Mouse (Mus musculus) forebrain, postnatal 0 days (tissue): ENCODE data around the gene Gtf2i. TPM values are rescaled to one million over a fixed set of nuclear protein-coding genes. Genes with fewer than 3 reads are reported as not detected.

Experiments
- ATAC-seq: fragments of 200-750 bp; cut with Nextera tagmentation; 2 replicates; pipeline ENCODE4 v1.8.0; 2017; ENCODE audit warnings: mild to moderate bottlenecking, moderate library complexity
- DNase-seq: peaks from one replicate; pipeline ENCODE4 v3.0.0-alpha.2; 2015
- H3K27ac ChIP-seq: fragments of 300-500 bp; sonication (generic); 2 replicates; pipeline ENCODE4 v1.5.1; 2014; ENCODE audit warnings: low read depth, mild to moderate bottlenecking, antibody characterized with exemption, low read length, moderate library complexity, mixed read lengths
- H3K27me3 ChIP-seq: fragments of 300-500 bp; sonication (generic); 2 replicates; pipeline ENCODE4 v1.6.1; 2014; ENCODE audit warnings: mild to moderate bottlenecking, low read length, mixed read lengths; ENCODE audit not compliant: insufficient read depth
- H3K36me3 ChIP-seq: fragments of 300-500 bp; sonication (generic); 2 replicates; pipeline ENCODE4 v1.6.1; 2014; ENCODE audit warnings: mild to moderate bottlenecking, moderate library complexity; ENCODE audit not compliant: insufficient read depth
- H3K4me1 ChIP-seq: fragments of 300-500 bp; sonication (generic); 2 replicates; pipeline ENCODE4 v1.6.1; 2014; ENCODE audit warnings: antibody characterized with exemption; ENCODE audit not compliant: insufficient read depth
- H3K4me2 ChIP-seq: fragments of 300-500 bp; sonication (generic); 2 replicates; pipeline ENCODE4 v1.6.1; 2014; ENCODE audit warnings: low read depth, mild to moderate bottlenecking, moderate library complexity
- H3K4me3 ChIP-seq: fragments of 300-500 bp; sonication (generic); 2 replicates; pipeline ENCODE4 v1.5.1; 2014; ENCODE audit warnings: low read depth, low read length, mixed read lengths
- H3K9ac ChIP-seq: fragments of 300-500 bp; sonication (generic); 2 replicates; pipeline ENCODE4 v1.6.1; 2014; ENCODE audit warnings: mild to moderate bottlenecking
- H3K9me3 ChIP-seq: fragments of 300-500 bp; sonication (generic); 2 replicates; pipeline ENCODE4 v1.6.1; 2016; ENCODE audit warnings: low read length
- CTCF ChIP-seq: sonication (generic); IDR thresholded peaks from 2 replicates; pipeline ENCODE4 v1.5.1; 2016; ENCODE audit warnings: antibody characterized with exemption, control low read depth, low read depth
- WGBS: fragments of 180-500 bp; shearing (Covaris S2); extraction: QIAGEN DNeasy Blood & Tissue Kit; methylation state at CpG from one replicate; pipeline ENCODE4 v1.1.7; 2014; 5-methylcytosine and 5-hydroxymethylcytosine counted together
- polyA plus RNA-seq: library from polyadenylated mRNA; unstranded; fragments of >200 nt; fragmentation: Nextera tagmentation; extraction: Ambion mirVana; gene quantifications from 2 replicates; pipeline ENCODE4 v1.2.1, GENCODE M21; 2015
- total RNA-seq: library from RNA; depleted of rRNA; stranded (reverse); fragments of >200 nt; gene quantifications from 2 replicates; pipeline ENCODE4 v1.2.3, GENCODE M21; 2014

The Gtf2i gene
- total and polyA plus RNA-seq, 2 experiments from 2014 or later: 85.6 to 120 TPM

- WGBS: 86% methylated on average over 14 of the region's 14 CpGs
- H3K4me3 ChIP-seq: no peak overlapping the region
- no peaks in the 10 kb centered on the region for H3K9me3 ChIP-seq
- no peak overlapping the region for H3K27ac ChIP-seq
- no peak for TF ChIP-seq CTCF
- no peaks in the 10 kb centered on the region for H3K4me1 ChIP-seq
- peaks cover 96% of the 10 kb centered on the region for H3K36me3 ChIP-seq
- no peak overlapping the region for H3K4me2 ChIP-seq
- H3K9ac ChIP-seq: no peak overlapping the region
- no peak for ATAC-seq
- no peaks in the 10 kb centered on the region for H3K27me3 ChIP-seq
- DNase-seq: no peak
These were observed 65.8 kb downstream of the Gtf2i start for GRCm38 (mm10) chr5:134248608-134249244.

GRCm38 (mm10) chr5:134246146-134246545 is 68.4 kb downstream of the Gtf2i start:
- H3K27ac ChIP-seq: no peak overlapping the region
- H3K36me3 ChIP-seq: peaks cover 94% of the 10 kb centered on the region
- no peaks in the 10 kb centered on the region for H3K9me3 ChIP-seq
- WGBS: 83% methylated on average over 5 of the region's 5 CpGs
- no peak overlapping the region for H3K4me3 ChIP-seq
- no peaks in the 10 kb centered on the region for H3K4me1 ChIP-seq
- DNase-seq (no peak), ATAC-seq (no peak)
- H3K27me3 ChIP-seq: no peaks in the 10 kb centered on the region
- no peak overlapping the region for H3K4me2 ChIP-seq
- TF ChIP-seq CTCF: no peak
- no peak overlapping the region for H3K9ac ChIP-seq

- ATAC-seq: no peak
- WGBS: 97% methylated on average over 5 of the region's 5 CpGs
These were observed 69.7 kb downstream of the Gtf2i start for GRCm38 (mm10) chr5:134244890-134245289.

GRCm38 (mm10) chr5:134243661-134244436 is 70.7 kb downstream of the Gtf2i start:
- H3K27ac ChIP-seq: no peak overlapping the region
- no peaks in the 10 kb centered on the region for H3K9me3 ChIP-seq
- no peaks in the 10 kb centered on the region for H3K4me1 ChIP-seq
- no peak overlapping the region for H3K9ac ChIP-seq
- DNase-seq: no peak
- 94% methylated on average over 26 of the region's 26 CpGs for WGBS
- peaks cover 97% of the 10 kb centered on the region for H3K36me3 ChIP-seq
- H3K4me3 ChIP-seq: no peak overlapping the region
- no peak for ATAC-seq
- no peak for TF ChIP-seq CTCF
- H3K4me2 ChIP-seq: no peak overlapping the region
- H3K27me3 ChIP-seq: no peaks in the 10 kb centered on the region

More at GRCm38 (mm10) chr5:134244890-134245289, 69.7 kb downstream of the Gtf2i start:
- TF ChIP-seq CTCF: no peak
- H3K4me2 ChIP-seq: no peak overlapping the region
- no peaks in the 10 kb centered on the region for H3K4me1 ChIP-seq
- no peaks in the 10 kb centered on the region for H3K9me3 ChIP-seq
- H3K4me3 ChIP-seq: no peak overlapping the region
- no peak overlapping the region for H3K9ac ChIP-seq
- H3K36me3 ChIP-seq: peaks cover 97% of the 10 kb centered on the region
- no peaks in the 10 kb centered on the region for H3K27me3 ChIP-seq
- DNase-seq: no peak
- no peak overlapping the region for H3K27ac ChIP-seq

- WGBS: 85% methylated on average over 5 of the region's 5 CpGs
- H3K4me2 ChIP-seq: no peak overlapping the region
- ATAC-seq: no peak
These were observed 72.7 kb downstream of the Gtf2i start for GRCm38 (mm10) chr5:134241831-134242230.

GRCm38 (mm10) chr5:134237936-134238760 is 76.4 kb downstream of the Gtf2i start:
- H3K27me3 ChIP-seq: no peaks in the 10 kb centered on the region
- H3K36me3 ChIP-seq: peaks cover 74% of the 10 kb centered on the region
- H3K27ac ChIP-seq: no peak overlapping the region
- H3K4me2 ChIP-seq: no peak overlapping the region
- WGBS: 40% methylated on average over 28 of the region's 28 CpGs
- peak; percentile 41 for DNase-seq
- ATAC-seq: peak; percentile 69
- no peaks in the 10 kb centered on the region for H3K9me3 ChIP-seq
- no peak overlapping the region for H3K9ac ChIP-seq
- no peak for TF ChIP-seq CTCF
- H3K4me3 ChIP-seq: no peak overlapping the region
- 0 out of 2 replicates have a peak, but pooled peaks cover 5% of the 10 kb centered on the region for H3K4me1 ChIP-seq

More at GRCm38 (mm10) chr5:134241831-134242230, 72.7 kb downstream of the Gtf2i start:
- H3K9ac ChIP-seq: no peak overlapping the region
- no peaks in the 10 kb centered on the region for H3K27me3 ChIP-seq
- TF ChIP-seq CTCF: no peak
- no peak overlapping the region for H3K4me3 ChIP-seq
- H3K4me1 ChIP-seq: no peaks in the 10 kb centered on the region
- DNase-seq: no peak
- H3K36me3 ChIP-seq: peaks cover 97% of the 10 kb centered on the region
- H3K9me3 ChIP-seq: no peaks in the 10 kb centered on the region
- no peak overlapping the region for H3K27ac ChIP-seq
